Mouse (Mus musculus) regulatory T cell (primary cell): Measurements from ENCODE around the gene Myo18b.

ENCODE experiments used
- in situ Hi-C: fragments of 300-600 bp; cut with MboI, MseI; formaldehyde crosslinking; loops from one replicate; pipeline ENCODE4 v1.15.1; 2025; ENCODE audit warnings: high pct_unique_total_duplicates

Gene Myo18b

DNA sequence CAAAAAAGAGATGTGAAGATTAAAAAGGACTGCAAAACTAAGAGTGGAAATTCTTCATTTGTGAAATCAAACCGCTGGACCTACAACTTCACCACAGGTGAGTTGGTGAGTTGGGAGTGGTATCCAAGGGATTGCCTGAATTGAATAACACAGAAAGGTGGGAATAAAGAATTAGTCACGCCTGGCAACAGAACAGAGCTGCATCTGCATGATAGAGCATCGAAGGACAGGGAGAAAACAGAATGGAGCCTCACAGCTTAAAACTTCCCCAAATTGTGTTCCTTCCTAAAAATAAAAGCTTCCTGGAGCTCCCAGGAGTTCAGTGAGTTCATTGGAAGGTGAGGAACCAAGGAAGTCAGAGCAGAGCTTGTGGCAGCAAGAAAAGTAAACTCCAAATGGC lies 73.7 kb downstream of the Myo18b start:
- in situ Hi-C loops = no loop called here

DNA sequence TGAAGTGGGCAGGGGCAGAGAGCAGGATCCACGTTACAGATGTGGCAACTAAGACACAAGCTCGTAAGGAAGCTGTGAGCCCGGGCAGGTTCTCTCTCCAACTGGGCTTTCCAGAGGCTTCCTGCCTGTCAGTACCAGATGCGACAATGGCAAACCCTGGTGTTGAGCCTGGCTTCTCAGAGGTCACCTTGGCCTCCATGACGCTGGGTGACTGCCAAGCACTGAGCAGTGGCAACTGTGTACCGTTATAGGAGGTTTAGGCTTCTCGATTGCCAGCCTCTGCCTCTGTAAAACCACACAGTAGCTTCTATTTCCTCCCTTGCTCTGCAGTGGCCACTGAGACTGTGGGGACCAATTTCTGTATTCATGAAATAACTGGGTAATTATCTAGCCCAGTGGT lies 81.1 kb downstream of the Myo18b start:
- in situ Hi-C loops = no loop called here

DNA sequence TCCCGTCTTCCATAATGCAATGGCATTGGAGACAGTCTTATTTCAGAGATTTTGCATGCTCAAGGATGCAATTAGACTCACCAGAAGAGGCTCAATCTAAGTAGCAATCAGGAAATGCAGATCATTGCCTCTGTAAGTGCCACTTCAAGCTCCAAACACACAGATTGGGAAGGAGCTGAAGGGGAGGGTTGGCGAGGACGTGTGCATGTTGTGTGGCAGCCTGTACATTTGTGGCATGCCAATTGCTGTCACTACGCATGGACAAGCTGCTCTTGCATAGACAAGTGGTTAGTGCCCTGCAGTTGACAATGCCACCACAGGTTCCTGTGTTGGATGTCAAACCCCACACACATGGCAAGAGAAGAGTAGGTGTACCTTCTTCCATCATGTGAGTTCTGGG lies 88.5 kb downstream of the Myo18b start:
- in situ Hi-C loops = no loop called here

DNA sequence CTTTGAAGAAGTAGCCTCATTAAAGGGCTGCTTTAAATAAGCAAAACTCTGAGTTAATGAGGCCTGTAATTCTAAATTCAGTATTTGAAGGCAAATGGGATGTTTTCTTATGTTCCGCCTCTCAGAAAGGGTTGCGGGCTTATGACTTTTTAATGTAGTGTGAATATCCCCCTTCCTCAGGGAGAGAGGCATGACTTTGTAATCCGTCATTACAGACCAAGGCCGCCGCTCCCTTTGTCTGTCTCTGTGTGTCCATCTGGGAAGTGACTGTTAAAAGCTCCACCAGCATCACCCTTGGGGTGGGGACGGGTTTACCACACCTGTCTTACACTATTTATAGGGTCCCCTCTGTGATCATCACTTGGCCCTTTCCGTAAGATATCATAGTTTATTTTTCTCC lies 100.1 kb downstream of the Myo18b start:
- in situ Hi-C loops = no loop called here

DNA sequence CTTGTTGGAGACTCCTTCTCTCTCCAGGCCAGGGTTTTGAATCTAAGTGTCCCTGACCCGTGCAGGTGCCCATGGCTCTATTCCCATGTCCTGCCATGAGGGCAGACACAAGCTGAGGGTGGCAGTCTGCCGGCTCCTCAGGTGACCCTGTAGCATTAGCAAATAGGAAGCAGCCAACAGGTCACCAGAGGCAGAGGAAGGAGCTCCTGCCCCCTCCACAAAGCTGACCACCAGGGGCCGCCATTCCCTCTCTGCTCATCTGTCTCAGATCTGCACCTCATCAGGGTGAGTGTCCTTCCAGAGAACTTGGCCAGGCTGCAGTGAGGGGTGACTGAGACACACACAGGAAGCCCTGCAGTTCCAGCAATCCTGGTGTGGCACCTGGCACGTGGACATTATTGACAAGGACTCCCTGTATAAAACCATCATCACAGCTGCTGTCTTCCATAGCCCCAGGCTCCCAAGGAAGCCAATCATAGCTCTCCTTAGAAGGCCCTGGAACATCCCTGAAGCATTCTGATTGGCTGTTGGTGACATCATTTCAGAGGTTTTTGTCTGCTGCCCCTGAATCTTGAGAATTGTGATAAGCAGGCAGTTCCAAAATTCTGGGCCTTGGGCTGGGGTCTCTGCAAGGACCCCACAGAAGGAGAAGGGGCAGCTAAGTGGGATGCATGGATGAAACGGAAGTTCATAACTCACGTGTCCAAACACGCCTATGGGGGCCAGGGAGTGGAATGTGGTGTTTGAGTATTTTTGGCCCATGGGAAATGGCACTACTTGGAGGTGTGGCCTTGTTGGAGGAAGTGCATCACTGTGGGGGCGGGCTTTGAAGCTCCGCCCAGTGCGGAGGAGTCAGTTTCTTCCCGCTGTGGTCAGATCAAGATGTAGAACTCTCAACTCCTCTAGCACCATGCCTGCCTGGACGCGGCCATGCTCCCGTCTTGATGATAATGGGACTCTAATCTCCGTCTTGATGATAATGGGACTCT lies 104.1 kb downstream of the Myo18b start:
- in situ Hi-C loops = no loop called here

DNA sequence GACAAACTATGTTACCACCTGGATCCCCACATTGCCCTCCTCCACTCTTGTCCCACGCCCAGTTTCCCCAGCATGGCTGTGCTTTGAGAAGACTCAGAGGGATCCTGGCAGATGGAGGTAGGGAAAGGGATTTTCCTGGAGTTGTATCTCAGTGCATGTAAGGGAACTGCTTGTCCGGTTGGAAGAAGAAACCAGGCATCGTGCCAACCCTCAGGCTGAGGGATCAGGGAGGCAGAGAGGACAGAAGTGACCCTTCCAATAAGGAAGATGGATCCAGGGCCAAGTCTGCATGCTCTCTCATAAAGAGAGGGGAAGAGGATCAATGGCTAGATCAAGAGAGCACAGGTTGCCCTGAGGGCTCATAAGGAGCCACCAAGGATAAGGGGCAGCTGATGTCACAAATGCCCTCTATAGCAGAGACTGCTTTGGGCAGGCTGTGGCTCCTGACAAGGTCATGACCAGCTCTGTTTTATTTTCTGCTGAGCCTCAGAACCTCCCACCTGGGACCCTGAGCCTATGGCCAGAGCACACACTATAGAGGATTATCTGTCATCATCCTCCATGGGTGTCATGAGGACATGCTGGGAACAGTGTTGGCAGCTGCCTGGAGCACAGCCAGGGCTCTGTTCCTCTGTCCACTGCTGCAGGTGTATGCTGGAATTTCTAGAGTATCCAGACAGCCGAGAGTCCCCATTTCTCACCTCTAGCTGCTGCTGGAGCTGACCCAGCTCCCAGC lies 105.6 kb downstream of the Myo18b start:
- in situ Hi-C loops = no loop called here

DNA sequence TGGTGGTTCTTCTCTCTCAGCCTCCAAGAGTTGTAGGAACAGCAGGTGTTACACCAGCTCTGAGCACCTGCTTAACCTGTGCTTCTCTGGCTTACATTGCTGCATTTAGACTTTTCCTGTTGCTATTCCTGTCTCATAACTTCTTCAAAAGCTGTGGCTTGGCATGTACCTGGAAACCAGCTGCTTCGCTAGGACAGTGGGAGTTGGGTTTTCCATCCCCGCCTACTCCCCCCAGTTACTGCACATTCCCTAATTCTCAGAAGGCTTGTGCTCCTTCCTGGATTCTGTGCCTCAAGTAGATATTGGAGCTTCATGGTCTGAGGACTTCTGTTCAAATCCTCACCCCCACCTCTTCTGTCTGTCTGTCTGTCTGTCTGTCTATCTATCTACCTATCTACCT lies 107.7 kb downstream of the Myo18b start:
- in situ Hi-C loops = no loop called here

DNA sequence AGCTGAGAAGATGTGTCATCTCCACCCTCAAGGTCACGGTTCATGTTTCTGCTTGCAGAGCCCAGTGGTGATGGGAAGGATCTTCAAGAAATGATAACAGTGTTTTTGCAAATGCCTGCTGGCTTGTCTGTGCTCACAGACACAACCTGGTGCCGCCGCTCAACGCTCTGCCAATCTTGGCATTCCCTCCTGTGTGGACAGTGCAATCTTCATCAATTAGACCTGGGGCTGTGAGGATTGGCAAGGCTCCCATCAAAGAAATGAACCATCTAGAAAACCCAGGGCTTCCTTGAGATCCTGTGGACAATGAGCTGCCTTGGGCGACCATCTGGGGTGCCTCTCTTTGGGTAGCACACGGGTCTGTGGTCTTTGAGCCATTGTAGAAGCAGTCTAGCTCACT lies 109.4 kb downstream of the Myo18b start:
- in situ Hi-C loops = no loop called here

DNA sequence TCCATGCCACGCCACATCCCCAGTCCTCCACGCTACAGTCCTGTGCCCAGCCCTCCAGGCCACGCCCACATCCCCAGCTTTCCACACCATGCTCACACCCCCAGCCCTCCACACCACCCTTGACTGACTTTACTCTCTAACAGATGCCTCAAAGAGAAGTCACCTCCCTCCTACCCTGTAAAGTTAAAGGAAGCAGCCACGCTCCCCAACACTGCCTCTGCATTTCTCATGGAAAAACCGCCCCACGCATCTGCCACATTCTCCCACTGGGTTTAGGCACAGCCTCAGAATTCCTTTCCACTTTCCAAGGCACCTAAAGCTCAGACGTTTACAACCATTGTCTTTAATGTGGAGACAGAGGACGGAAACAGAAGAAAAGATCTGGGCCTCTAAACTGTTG lies 110.1 kb downstream of the Myo18b start:
- in situ Hi-C loops = no loop called here

DNA sequence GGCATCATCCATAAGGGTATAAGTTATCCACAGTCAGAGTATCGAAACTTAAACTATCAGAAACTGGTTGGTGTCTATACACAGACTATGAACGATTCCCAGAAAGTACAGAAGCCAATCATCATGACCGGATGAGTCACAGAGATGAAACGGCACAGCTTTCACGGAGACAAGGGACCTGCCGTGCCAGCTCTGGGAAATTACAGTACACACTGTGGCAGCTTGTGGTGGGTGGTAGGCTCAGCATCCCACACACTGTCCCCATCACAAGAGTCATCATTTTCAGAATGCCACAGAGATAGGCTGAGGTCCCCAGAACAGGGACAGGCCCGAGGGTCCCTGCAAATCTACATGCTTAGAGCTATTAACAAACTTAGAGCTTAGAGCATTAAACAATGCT lies 114.4 kb downstream of the Myo18b start:
- in situ Hi-C loops = no loop called here

DNA sequence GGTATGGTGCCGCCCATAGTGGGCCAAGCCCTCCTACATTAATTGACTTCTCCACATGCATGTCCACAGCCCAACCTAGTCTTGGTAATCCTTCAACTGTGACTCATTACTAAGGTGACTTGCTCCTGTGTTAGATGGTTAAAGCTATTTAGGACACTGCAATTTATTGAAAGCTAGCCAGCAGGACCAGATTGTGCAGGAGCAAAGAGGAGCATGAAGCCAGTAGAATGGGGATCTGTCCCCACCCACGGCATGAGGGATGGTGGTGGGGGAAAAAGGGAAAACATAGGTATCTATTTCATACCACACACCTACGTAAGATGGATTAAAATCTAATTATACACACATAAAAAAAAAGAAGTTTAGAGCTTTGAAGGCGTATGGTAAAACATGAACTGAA lies 114.9 kb downstream of the Myo18b start:
- in situ Hi-C loops = no loop called here

DNA sequence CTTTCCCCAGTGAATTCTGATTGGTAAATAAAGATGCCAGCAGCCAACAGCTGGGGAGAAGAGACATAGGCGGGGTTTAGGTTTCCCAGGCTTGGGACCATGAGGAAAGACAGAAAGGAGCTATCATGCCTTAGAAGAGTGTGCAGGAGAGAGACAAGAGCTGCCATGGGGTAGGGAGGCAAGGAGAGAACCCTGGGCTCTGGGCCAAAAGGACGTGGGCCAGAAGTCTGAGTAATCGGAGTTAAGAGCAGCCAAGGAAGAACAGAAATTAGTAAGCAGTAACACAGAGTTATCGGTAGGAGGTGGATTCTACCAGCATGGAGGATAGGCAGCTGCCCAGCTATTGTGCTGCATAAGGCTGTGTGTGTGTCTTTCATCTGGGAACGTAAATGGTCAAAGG lies 115.8 kb downstream of the Myo18b start:
- in situ Hi-C loops = no loop called here

DNA sequence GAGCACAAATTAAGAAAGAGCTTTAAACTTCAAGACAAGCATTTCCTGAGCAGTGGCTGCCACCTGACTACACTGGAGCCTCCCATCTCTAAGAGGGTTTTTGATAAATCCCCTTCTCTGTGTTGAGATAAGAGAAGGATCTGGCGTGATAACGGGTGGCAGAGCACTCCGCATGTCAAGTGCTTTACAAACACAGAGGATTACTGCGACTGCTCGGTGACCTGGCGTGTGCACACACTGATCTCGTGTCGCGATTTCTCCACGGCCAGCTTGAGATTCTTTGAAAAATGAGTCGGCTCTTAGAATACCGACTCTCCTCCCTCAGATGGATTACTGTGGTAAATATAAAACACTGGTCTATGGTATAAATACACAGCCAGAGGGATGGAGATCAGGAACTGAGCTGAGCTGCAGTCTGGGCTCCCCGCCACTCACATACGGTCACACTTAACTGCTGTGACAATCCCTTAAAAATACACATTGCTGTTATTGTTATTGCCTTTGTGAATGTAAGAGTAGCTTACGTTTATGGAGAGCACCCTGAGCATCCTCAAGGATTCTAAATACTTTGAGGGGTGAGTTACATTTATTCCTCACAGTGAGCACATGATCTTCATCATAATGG lies 119.3 kb downstream of the Myo18b start:
- in situ Hi-C loops = no loop called here

DNA sequence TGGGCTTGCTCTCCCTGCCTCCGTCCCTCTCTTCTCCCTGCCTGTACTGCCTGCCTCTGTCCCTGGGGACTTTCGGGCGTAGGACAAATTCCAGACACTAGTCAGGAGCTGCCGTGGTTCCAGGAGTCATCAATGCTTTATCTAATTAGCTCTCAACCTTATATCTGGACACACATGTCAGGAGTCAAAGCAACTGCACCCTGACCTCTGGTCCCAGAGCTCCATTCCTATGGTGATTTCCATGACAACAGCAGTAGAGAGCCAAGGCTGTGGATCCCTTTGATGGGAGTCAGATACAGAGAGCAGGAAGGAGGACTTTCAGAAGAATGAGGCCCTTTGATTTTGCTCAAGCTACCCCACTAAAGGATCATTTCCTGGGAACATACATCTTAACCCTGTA lies 122.7 kb downstream of the Myo18b start:
- in situ Hi-C loops = no loop called here

DNA sequence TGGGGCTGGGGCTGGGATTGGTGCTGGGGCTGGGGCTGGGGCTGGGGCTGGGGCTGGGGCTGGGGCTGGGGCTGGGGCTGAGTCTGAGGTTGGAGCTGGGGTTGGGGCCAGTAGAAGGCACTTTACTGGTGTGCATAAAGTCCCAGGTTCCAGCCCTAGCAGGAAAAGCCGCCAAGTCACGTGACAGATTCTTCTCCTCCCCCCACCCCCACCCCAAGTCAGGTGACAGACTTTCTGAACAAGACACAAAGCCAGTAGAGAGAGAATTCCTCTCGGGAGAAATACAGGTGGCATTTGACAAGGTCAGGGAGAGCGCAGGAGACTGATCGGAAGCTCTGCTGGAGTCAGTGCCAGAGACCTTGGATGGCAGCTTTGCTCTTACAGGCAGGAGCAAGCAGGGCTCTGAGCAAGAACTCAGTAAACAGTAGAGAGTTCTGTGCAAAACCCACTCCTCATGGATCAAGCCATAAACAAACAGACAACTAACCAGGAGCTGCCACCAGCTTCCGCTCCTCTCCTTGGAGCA lies 124.7 kb downstream of the Myo18b start:
- in situ Hi-C loops = no loop called here

DNA sequence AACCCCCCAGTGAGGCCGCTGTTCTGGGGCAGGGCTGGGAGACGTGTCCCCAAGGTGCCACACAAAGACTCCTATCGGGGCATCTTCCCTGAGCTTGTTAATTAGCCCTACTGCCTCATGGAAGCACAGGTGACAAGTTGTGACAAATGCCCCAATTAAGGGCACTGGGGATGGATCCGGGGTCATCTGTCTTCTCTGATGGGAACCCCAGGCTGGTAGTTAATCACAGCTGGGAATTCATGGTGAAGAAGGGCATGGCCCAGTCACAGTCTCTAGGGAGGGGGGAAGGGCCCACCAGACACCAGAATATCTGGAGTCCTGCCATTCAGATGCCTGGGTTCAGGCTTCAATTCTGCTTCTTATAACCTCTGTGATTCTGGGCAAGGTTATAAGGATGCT lies 126.4 kb downstream of the Myo18b start:
- in situ Hi-C loops = no loop called here

DNA sequence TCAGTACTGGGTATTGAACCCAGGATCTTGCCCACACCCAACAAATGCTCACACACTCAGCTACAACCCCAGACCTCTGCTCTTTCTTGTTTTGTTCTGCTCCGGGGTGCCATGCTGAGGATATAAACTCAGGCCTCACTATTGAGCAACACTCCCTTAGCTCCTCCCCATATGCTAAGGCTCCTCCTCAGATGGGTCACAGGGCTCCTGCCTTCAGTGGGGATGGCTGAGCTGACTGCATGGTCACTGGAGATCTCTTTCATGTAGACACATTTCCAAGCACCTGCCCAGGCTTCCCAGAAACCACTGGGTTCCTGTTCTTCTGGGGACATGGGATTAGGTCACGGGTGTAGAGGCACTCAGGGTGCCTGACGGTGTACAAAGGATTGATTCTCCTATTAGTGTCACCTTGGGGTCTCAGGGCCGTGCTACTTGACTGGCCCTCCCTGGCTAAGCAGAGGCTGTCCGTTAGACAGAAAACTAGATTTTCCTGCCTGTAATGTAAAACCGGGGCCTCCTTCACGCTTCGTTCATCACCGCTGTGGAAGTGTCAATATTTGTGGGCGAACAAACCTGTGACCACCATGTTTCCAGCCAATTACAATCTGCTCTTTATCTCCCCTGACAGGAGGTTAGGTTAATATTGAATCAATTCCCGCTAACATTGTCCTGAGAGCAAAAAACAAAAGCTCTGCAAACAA lies 127.0 kb downstream of the Myo18b start:
- in situ Hi-C loops = no loop called here

DNA sequence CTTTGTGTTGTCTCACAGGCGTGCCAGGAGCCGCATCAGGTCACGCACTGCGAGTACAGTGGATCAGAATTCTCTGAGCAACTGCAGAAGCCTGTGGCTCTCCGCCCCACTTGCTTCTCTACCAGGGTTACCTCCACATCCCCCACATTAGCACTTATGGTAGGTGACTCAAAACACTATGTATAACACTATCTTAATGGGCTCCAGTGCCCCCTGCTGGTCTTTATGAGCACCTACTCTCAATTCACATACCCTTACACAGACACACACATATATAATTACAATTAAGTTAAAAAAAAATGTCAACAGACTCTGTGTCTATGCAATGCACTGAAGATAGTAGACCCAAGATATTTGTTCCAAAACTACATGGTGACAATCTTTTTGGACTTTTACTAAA lies 127.6 kb downstream of the Myo18b start:
- in situ Hi-C loops = no loop called here

DNA sequence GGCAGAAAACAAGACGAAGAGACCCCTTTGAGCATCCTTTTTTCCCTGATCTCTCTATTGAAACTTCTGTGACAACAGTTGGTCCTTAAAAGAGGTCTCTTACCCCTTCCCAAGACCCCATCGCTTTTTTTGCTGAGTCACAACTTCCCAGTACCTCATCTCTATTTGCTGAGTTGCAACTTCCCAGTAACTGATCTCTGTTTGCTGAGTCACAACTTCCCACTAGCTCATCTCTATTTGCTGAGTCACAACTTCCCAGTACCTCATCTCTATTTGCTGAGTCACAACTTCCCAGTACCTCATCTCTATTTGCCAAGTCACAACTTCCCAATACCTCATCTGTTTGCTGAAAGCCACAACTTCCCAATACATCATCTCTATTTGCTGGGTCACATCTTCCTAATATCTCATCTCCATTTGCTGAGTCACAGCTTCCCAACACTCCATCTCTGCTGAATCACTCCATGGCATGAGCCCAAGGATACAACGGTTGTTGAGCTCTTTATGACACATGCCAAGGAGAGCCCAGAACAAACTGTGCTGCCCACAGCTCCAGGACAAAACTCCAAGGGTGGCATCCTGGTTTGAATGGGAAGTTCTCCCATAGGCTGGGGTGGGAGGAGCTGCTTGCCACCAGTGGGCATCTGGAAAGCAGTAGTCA lies 134.6 kb downstream of the Myo18b start:
- in situ Hi-C loops = no loop called here

DNA sequence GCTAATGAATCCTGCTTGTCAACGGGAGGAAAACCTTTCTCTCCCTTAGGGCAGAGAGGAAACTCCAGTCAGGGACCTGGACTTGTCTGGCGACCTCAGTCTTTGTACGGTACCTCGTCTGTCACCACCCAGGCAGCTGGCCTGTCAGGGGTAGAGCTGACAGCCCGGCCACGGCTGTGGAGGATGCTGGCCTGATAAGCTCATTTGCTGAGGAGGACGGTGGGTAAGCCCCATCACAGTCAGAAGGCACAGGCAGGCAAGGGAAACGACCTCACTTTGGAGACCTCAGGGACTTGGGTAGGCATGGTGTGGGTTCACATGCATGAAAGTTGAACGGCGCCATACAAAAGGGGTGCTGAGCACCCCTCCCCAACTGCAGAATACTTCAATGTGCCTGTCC lies 140.6 kb downstream of the Myo18b start:
- in situ Hi-C loops = no loop called here

DNA sequence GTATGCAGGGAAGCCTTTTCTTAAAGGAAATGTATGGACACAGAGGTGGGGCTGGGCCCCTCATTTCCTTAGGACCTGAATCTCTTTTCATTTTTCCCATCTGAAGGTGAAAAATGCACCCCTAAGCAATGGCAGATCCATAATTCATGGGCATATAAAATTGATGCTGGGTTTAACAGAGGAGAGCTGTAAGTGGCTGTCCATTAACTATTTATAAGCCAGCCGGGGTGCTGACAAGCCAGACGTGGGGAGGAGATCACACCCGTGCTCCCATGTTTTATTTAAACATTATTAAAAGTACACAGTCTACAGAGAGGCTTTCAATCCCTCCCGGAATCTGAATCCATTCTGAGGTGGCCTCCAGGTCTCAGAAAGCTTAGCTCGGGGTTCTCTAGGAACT lies 146.5 kb downstream of the Myo18b start:
- in situ Hi-C loops = no loop called here
